Mouse (Mus musculus) spleen, adult 12 weeks (tissue): ENCODE measurements around the gene Rcsd1.

Source experiments
- DNase-seq: peaks from one replicate; pipeline ENCODE4 v3.0.0; 2022; ENCODE audit warnings: low spot score

Rcsd1 gene

GRCm38 (mm10) chr1:165709629-165710256 lies at the start of gene Rcsd1:
Rcsd1 (minus strand) TSS chr1:165709757.
- DNase-seq: peak; percentile 30

- DNase-seq: no peak
Observed at GRCm38 (mm10) chr1:165755194-165755593, 45.6 kb upstream of the Rcsd1 start.

GRCm38 (mm10) chr1:165754205-165754604 lies 44.6 kb upstream of the Rcsd1 start:
- DNase-seq: no peak

- no peak for DNase-seq
Observed at GRCm38 (mm10) chr1:165751838-165752237, 42.3 kb upstream of the Rcsd1 start.

GRCm38 (mm10) chr1:165751142-165751541 lies 41.6 kb upstream of the Rcsd1 start:
- no peak for DNase-seq

GRCm38 (mm10) chr1:165748053-165748452 lies 38.5 kb upstream of the Rcsd1 start:
- no peak for DNase-seq

- no peak for DNase-seq
Observed at GRCm38 (mm10) chr1:165741989-165742388, 32.4 kb upstream of the Rcsd1 start.

- DNase-seq: no peak
Observed at GRCm38 (mm10) chr1:165738985-165739384, 29.4 kb upstream of the Rcsd1 start.

GRCm38 (mm10) chr1:165737867-165738266 lies 28.3 kb upstream of the Rcsd1 start:
- no peak for DNase-seq

GRCm38 (mm10) chr1:165737451-165737850 lies 27.9 kb upstream of the Rcsd1 start:
- DNase-seq: no peak

- peak; percentile 63 for DNase-seq
Observed at GRCm38 (mm10) chr1:165735826-165736818, 26.6 kb upstream of the Rcsd1 start.

- DNase-seq: no peak
Observed at GRCm38 (mm10) chr1:165734840-165735239, 25.3 kb upstream of the Rcsd1 start.

- no peak for DNase-seq
Observed at GRCm38 (mm10) chr1:165731553-165731952, 22.0 kb upstream of the Rcsd1 start.

GRCm38 (mm10) chr1:165730129-165730528 lies 20.6 kb upstream of the Rcsd1 start:
- no peak for DNase-seq

- DNase-seq: no peak
Observed at GRCm38 (mm10) chr1:165728057-165728639, 18.6 kb upstream of the Rcsd1 start.

- no peak for DNase-seq
Observed at GRCm38 (mm10) chr1:165726986-165727385, 17.4 kb upstream of the Rcsd1 start.

- DNase-seq: no peak
Observed at GRCm38 (mm10) chr1:165725039-165725644, 15.6 kb upstream of the Rcsd1 start.

GRCm38 (mm10) chr1:165724219-165725033 lies 14.9 kb upstream of the Rcsd1 start:
- DNase-seq: no peak

GRCm38 (mm10) chr1:165722531-165723123 lies 13.1 kb upstream of the Rcsd1 start:
- no peak for DNase-seq

GRCm38 (mm10) chr1:165718543-165719105 lies 9.1 kb upstream of the Rcsd1 start:
- no peak for DNase-seq
